Mouse (Mus musculus): ENCODE measurements around the gene Jpt2.

GRCm38 (mm10) chr17:24903767-24904166, 56.7 kb downstream of the Jpt2 start:
- TF ChIP-seq CTCF (IDR thresholded peaks at IDR 0.05; ENCODE audit: low read depth), result no peak
- TF ChIP-seq EP300 (IDR thresholded peaks at IDR 0.05; ENCODE audit: low read depth), result no peak

All from liver, embryonic 14.5 days (tissue).